Mouse (Mus musculus) midbrain, embryonic 12.5 days (tissue): ENCODE data around the gene Zic1. TPM values are rescaled to one million over a fixed set of nuclear protein-coding genes. Genes with fewer than 3 reads are reported as not detected.

Experiments
- ATAC-seq: fragments of 200-750 bp; cut with Nextera tagmentation; 2 replicates; pipeline ENCODE4 v1.8.0; 2017; ENCODE audit warnings: low read depth, moderate TSS enrichment, moderate library complexity; ENCODE audit not compliant: low FRiP score
- H3K27ac ChIP-seq: fragments of 300-500 bp; sonication (generic); replicated peaks from 2 replicates; pipeline ENCODE4 v1.5.1; 2016; ENCODE audit warnings: mild to moderate bottlenecking
- H3K27me3 ChIP-seq: fragments of 300-500 bp; sonication (generic); 2 replicates; pipeline ENCODE4 v1.6.1; 2016; ENCODE audit warnings: mild to moderate bottlenecking
- H3K36me3 ChIP-seq: fragments of 300-500 bp; sonication (generic); 2 replicates; pipeline ENCODE4 v1.6.1; 2016
- H3K4me1 ChIP-seq: fragments of 300-500 bp; sonication (generic); 2 replicates; pipeline ENCODE4 v1.6.1; 2016
- H3K4me2 ChIP-seq: fragments of 300-500 bp; sonication (generic); replicated peaks from 2 replicates; pipeline ENCODE4 v1.6.1; 2016; ENCODE audit warnings: mild to moderate bottlenecking, moderate library complexity
- H3K4me3 ChIP-seq: fragments of 300-500 bp; sonication (generic); 2 replicates; pipeline ENCODE4 v1.5.1; 2016; ENCODE audit warnings: mild to moderate bottlenecking
- H3K9ac ChIP-seq: fragments of 300-500 bp; sonication (generic); replicated peaks from 2 replicates; pipeline ENCODE4 v1.6.1; 2016; ENCODE audit warnings: mild to moderate bottlenecking, moderate library complexity
- H3K9me3 ChIP-seq: fragments of 300-500 bp; sonication (generic); 2 replicates; pipeline ENCODE4 v1.6.1; 2016; ENCODE audit warnings: mild to moderate bottlenecking
- WGBS: fragments of 180-500 bp; shearing (Covaris S2); methylation state at CpG from one replicate; pipeline ENCODE4 v1.1.7; 2016; 5-methylcytosine and 5-hydroxymethylcytosine counted together
- polyA plus RNA-seq: library from polyadenylated mRNA; unstranded; fragments of >200 nt; fragmentation: Nextera tagmentation; extraction: Ambion mirVana; gene quantifications from 2 replicates; pipeline ENCODE4 v1.2.1, GENCODE M21; 2016

Zic1 gene
- polyA plus RNA-seq, 1 experiment from 2014 or later = 11.9 TPM

DNA sequence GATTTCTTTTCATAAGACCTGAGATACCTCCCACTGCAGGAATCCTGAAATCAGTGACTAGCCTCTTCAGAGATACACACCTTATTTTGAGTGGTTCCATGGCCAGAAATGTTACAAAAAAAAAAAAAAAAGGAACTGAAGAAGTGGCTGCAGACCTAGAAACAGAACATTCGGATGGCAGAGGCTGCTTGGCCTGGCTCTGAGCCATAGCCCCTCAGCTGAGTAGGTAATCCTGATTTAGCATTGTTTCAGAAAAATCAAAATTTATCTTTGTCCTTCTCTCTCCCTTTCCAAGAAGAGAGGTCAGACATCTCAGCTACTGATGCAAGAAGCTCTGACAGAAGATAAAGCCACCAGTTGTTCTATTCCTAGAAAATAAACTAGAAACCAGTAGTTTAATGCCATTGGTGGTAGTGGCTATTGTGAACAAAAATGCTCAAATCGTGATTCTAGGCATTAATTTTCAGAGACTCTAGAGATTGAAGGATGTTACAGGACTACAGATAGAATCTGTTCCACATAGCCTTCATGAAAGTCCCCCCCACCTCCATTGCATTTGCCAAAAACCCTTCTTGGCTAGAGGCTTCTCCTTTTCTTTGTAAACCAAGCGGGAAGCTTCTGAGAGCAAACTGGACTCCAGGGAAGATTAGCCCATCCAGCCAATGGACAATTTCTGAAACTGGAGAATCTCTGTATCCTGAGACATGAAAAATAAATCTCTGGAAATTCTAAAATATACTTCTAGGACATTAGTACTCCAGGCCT is 8.4 kb upstream of the Zic1 start:
- H3K9ac ChIP-seq = no peak overlapping the region
- H3K4me3 ChIP-seq = no peak overlapping the region
- H3K4me1 ChIP-seq = peaks cover 14% of the 10 kb centered on the region
- H3K36me3 ChIP-seq = no peaks in the 10 kb centered on the region
- no peak overlapping the region; the same call in 1 of the 2 replicates for H3K4me2 ChIP-seq
- H3K9me3 ChIP-seq = no peaks in the 10 kb centered on the region
- ATAC-seq = no peak
- H3K27ac ChIP-seq = peak overlapping the region; percentile 35; the same call in 1 of the 2 replicates
- WGBS = 21% methylated on average over 3 of the region's 3 CpGs
- peaks cover 91% of the 10 kb centered on the region for H3K27me3 ChIP-seq

DNA sequence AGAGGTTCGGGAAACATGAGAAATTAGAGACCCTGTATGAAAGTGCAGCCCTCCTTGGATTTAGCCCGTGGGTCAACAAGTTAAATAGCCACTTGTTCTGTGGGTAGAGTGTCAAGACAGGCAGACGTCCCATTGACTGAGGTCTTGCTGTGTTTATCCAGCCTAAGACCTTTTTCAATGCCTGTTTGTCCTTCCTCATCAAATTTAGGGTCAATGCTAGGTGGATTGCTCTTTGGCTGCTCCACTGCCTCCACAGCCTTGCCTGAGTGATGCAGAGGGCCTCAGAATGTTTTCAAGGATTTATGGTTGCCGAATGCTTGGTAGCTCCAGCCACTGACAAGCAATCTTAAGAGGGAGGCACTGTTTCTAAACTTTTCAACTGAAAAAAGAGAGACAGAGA is 6.0 kb upstream of the Zic1 start:
- Histone ChIP-seq H3K9ac (no peak overlapping the region; the same call in 1 of the 2 replicates), H3K4me3 (peak overlapping the region; percentile 79; the same call in 1 of the 2 replicates), H3K36me3 (no peaks in the 10 kb centered on the region), H3K27ac (peak overlapping the region; percentile 94), H3K4me1 (peaks cover 5% of the 10 kb centered on the region; the same call in 1 of the 2 replicates), H3K9me3 (no peaks in the 10 kb centered on the region), H3K27me3 (peaks cover 88% of the 10 kb centered on the region), H3K4me2 (peak overlapping the region; percentile 51)
- ATAC-seq = no peak
- WGBS = 12% methylated on average over 4 of the region's 4 CpGs

- no peaks in the 10 kb centered on the region for H3K9me3 ChIP-seq
Measured at GRCm38 (mm10) chr9:91371011-91371410, 5.4 kb upstream of the Zic1 start.

GRCm38 (mm10) chr9:91370191-91370708 is 4.6 kb upstream of the Zic1 start:
- Histone ChIP-seq H3K27ac (peak overlapping the region; percentile 94), H3K36me3 (no peaks in the 10 kb centered on the region), H3K9ac (peak overlapping the region; percentile 57), H3K4me2 (peak overlapping the region; percentile 51), H3K9me3 (no peaks in the 10 kb centered on the region), H3K4me3 (peak overlapping the region; percentile 79), H3K27me3 (peaks cover 85% of the 10 kb centered on the region), H3K4me1 (peaks cover 5% of the 10 kb centered on the region; the same call in 1 of the 2 replicates)
- ATAC-seq = no peak
- WGBS = 18% methylated on average over 6 of the region's 6 CpGs

More at GRCm38 (mm10) chr9:91371011-91371410, 5.4 kb upstream of the Zic1 start:
- peak overlapping the region; percentile 94 for H3K27ac ChIP-seq
- H3K4me1 ChIP-seq = peaks cover 5% of the 10 kb centered on the region; the same call in 1 of the 2 replicates
- peaks cover 88% of the 10 kb centered on the region for H3K27me3 ChIP-seq
- no peaks in the 10 kb centered on the region for H3K36me3 ChIP-seq
- H3K4me3 ChIP-seq = peak overlapping the region; percentile 79
- peak overlapping the region; percentile 57 for H3K9ac ChIP-seq
- peak overlapping the region; percentile 51 for H3K4me2 ChIP-seq
- ATAC-seq = no peak

DNA sequence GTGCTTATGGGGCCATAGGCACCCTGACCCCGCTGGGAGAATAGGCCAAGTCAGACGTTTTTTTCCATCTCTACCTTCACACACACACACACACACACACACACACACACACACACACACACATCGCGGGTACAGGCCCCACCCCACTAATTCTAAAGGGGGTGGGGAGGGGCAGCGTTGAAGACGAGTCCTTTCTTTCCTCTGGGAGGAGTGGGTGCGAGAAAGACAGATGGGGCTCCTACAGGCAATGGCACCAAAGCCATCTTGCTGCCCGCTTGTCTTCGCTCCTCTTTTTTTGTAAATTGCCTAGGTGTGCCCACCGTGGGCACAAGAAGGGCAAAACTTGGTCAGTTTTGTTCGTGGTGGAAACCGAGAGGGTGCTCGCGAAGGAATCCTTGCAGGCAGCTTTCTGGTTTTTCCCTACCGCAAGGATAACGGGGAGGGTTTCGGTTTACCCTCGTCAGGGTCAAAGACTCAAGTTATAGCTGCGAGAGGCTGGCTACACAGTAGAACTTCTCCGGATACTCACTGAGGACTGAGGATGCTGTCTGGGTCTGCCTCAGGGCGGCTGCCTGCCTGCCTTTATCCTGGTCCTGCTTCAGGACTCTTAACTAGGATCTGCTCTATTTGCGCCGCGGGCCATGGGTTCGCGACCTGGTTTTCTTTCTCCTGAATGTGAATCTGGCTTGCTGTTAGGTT is 3.8 kb upstream of the Zic1 start:
- peaks cover 9% of the 10 kb centered on the region; the same call in 1 of the 2 replicates for H3K4me1 ChIP-seq
- peak overlapping the region; percentile 94 for H3K27ac ChIP-seq
- no peaks in the 10 kb centered on the region for H3K9me3 ChIP-seq
- H3K36me3 ChIP-seq = no peaks in the 10 kb centered on the region
- H3K4me3 ChIP-seq = peak overlapping the region; percentile 79
- 4% methylated on average over 25 of the region's 26 CpGs for WGBS
- H3K9ac ChIP-seq = peak overlapping the region; percentile 57
- H3K4me2 ChIP-seq = peak overlapping the region; percentile 51
- peaks cover 84% of the 10 kb centered on the region for H3K27me3 ChIP-seq
- no peak for ATAC-seq

GRCm38 (mm10) chr9:91368946-91369292 is 3.3 kb upstream of the Zic1 start:
- Histone ChIP-seq H3K36me3 (no peaks in the 10 kb centered on the region), H3K9ac (peak overlapping the region; percentile 57), H3K27me3 (peaks cover 85% of the 10 kb centered on the region), H3K9me3 (no peaks in the 10 kb centered on the region), H3K4me3 (peak overlapping the region; percentile 79), H3K27ac (peak overlapping the region; percentile 94), H3K4me1 (peaks cover 9% of the 10 kb centered on the region; the same call in 1 of the 2 replicates), H3K4me2 (peak overlapping the region; percentile 51)
- no peak for ATAC-seq
- 7% methylated on average over 13 of the region's 13 CpGs for WGBS

DNA sequence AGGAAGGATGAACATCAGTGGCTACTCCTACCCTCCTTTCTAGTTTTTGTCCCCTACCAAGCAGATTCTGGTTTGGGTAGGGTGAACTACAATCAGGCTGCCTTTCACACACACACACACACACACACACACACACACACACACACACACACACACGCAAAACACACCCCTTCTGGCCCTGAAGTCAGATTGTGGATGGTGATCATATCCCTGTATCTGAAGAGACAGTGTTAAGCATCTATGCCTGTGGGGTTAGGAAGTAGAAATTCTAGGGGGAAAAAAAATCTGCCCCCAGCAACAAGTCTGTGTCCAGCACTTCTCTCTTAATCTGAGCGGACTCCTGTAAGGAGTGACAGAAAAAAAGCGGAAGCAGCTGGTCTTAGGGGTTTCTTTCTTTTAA is 2.5 kb upstream of the Zic1 start:
- Histone ChIP-seq H3K4me1 (peaks cover 9% of the 10 kb centered on the region; the same call in 1 of the 2 replicates), H3K27ac (peak overlapping the region; percentile 94), H3K27me3 (peaks cover 88% of the 10 kb centered on the region), H3K36me3 (no peaks in the 10 kb centered on the region), H3K4me3 (peak overlapping the region; percentile 79), H3K4me2 (peak overlapping the region; percentile 51), H3K9ac (peak overlapping the region; percentile 57; the same call in 1 of the 2 replicates), H3K9me3 (no peaks in the 10 kb centered on the region)
- 3% methylated on average over 3 of the region's 3 CpGs for WGBS
- no peak for ATAC-seq

GRCm38 (mm10) chr9:91366999-91367811 is 1.6 kb upstream of the Zic1 start:
- H3K4me1 ChIP-seq = peaks cover 9% of the 10 kb centered on the region; the same call in 1 of the 2 replicates
- no peak for ATAC-seq
- peak overlapping the region; percentile 51 for H3K4me2 ChIP-seq
- no peaks in the 10 kb centered on the region for H3K36me3 ChIP-seq
- H3K27me3 ChIP-seq = peaks cover 83% of the 10 kb centered on the region
- peak overlapping the region; percentile 57 for H3K9ac ChIP-seq
- no peaks in the 10 kb centered on the region for H3K9me3 ChIP-seq
- H3K4me3 ChIP-seq = peak overlapping the region; percentile 79
- peak overlapping the region; percentile 94 for H3K27ac ChIP-seq
- under 1% methylated on average over 30 of the region's 30 CpGs for WGBS

- Histone ChIP-seq H3K9me3 (no peaks in the 10 kb centered on the region), H3K4me2 (peak overlapping the region; percentile 51), H3K4me3 (peak overlapping the region; percentile 79), H3K36me3 (no peaks in the 10 kb centered on the region), H3K9ac (peak overlapping the region; percentile 57), H3K27ac (peak overlapping the region; percentile 94), H3K27me3 (peaks cover 77% of the 10 kb centered on the region), H3K4me1 (peaks cover 9% of the 10 kb centered on the region; the same call in 1 of the 2 replicates)
- WGBS = under 1% methylated on average over 16 of the region's 18 CpGs
- peak; percentile 38 for ATAC-seq
Measured at GRCm38 (mm10) chr9:91366226-91366998, 802 bp upstream of the Zic1 start.

GRCm38 (mm10) chr9:91364971-91365501 is 574 bp downstream of the Zic1 start:
- H3K9me3 ChIP-seq = no peaks in the 10 kb centered on the region
- peaks cover 9% of the 10 kb centered on the region; the same call in 1 of the 2 replicates for H3K4me1 ChIP-seq
- H3K36me3 ChIP-seq = no peaks in the 10 kb centered on the region
- peaks cover 63% of the 10 kb centered on the region for H3K27me3 ChIP-seq
- H3K9ac ChIP-seq = peak overlapping the region; percentile 92
- WGBS = under 1% methylated on average over 29 of the region's 42 CpGs
- peak; percentile 32 for ATAC-seq
- H3K4me2 ChIP-seq = peak overlapping the region; percentile 51
- H3K4me3 ChIP-seq = peak overlapping the region; percentile 79
- H3K27ac ChIP-seq = peak overlapping the region; percentile 94
